Mouse (Mus musculus): Measurements from ENCODE around the gene Large1. TPM values are rescaled to one million over a fixed set of nuclear protein-coding genes. Genes with fewer than 3 reads are reported as not detected.
"Not testable (repeated sequence)": the region's sequence is repeated elsewhere in the genome, so short reads cannot be mapped to it uniquely, and the experiment has no call there.

The Large1 gene
- polyA plus RNA-seq, 1 experiment = 8.3 TPM

- peak; percentile 11 for DNase-seq
- Histone ChIP-seq H3K4me3 (ENCODE audit: insufficient read depth, low read depth, low read length) (no peak overlapping the region), H3K27ac (ENCODE audit: insufficient read depth, low read depth, low read length) (no peak overlapping the region), H3K4me1 (ENCODE audit: control insufficient read depth, insufficient read depth, low read length) (peaks cover 3% of the 10 kb centered on the region; the same call in 1 of the 2 replicates), H3K27me3 (replicated peaks; ENCODE audit: control insufficient read depth, insufficient read depth, low read length) (no peaks in the 10 kb centered on the region), H3K36me3 (ENCODE audit: control insufficient read depth, insufficient read depth, low read length) (no peaks in the 10 kb centered on the region)
- WGBS = 52% methylated on average over 2 of the region's 2 CpGs
- TF ChIP-seq CTCF (conservative IDR thresholded peaks at IDR 0.05; ENCODE audit: insufficient read depth, insufficient read length, low read depth, low read length) (peak; percentile 73), POLR2A (IDR thresholded peaks at IDR 0.05; ENCODE audit: low read depth, low read length) (no peak)
Measured at GRCm38 (mm10) chr8:73003858-73004257, 349.5 kb downstream of the Large1 start.

- DNase-seq = no peak
- Histone ChIP-seq H3K4me1 (ENCODE audit: control insufficient read depth, insufficient read depth, low read length) (no peaks in the 10 kb centered on the region), H3K27ac (ENCODE audit: insufficient read depth, low read depth, low read length) (no peak overlapping the region), H3K4me3 (ENCODE audit: insufficient read depth, low read depth, low read length) (no peak overlapping the region), H3K36me3 (ENCODE audit: control insufficient read depth, insufficient read depth, low read length) (no peaks in the 10 kb centered on the region), H3K27me3 (replicated peaks; ENCODE audit: control insufficient read depth, insufficient read depth, low read length) (no peaks in the 10 kb centered on the region)
- 96% methylated on average over 1 of the region's 1 CpGs for WGBS
- TF ChIP-seq POLR2A (IDR thresholded peaks at IDR 0.05; ENCODE audit: low read depth, low read length) = no peak
- TF ChIP-seq CTCF (conservative IDR thresholded peaks at IDR 0.05; ENCODE audit: insufficient read depth, insufficient read length, low read depth, low read length) = no peak
Measured at GRCm38 (mm10) chr8:72993831-72994230, 359.5 kb downstream of the Large1 start.

DNA sequence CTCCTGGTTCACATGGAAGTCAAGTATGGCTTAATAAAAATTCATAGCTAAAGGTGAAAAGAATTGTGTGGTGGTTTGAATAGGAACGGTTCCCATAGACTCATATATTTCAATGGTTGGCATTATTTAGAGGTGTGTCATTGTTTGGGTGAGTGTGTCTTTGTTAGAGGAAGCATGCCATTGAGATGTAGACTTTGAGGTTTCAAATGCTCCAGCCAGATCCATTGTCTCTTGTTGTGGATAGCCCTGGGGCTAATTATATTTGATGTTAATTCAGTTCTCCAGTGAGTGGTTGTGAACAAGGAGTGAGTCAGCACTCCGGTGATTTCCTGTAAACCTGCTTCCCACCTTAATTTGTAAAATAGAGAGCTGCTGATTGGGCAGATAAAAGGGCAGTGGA is 362.9 kb downstream of the Large1 start:
- TF ChIP-seq CTCF (conservative IDR thresholded peaks at IDR 0.05; ENCODE audit: insufficient read depth, insufficient read length, low read depth, low read length) (no peak), POLR2A (IDR thresholded peaks at IDR 0.05; ENCODE audit: low read depth, low read length) (no peak)
- no peaks in the 10 kb centered on the region for H3K27me3 ChIP-seq (replicated peaks; ENCODE audit: control insufficient read depth, insufficient read depth, low read length)
- DNase-seq = no peak
- no peaks in the 10 kb centered on the region for H3K4me1 ChIP-seq (ENCODE audit: control insufficient read depth, insufficient read depth, low read length)
- no peaks in the 10 kb centered on the region for H3K36me3 ChIP-seq (ENCODE audit: control insufficient read depth, insufficient read depth, low read length)
- no peak overlapping the region for H3K27ac ChIP-seq (ENCODE audit: insufficient read depth, low read depth, low read length)
- no peak overlapping the region for H3K4me3 ChIP-seq (ENCODE audit: insufficient read depth, low read depth, low read length)
- 80% methylated on average over 2 of the region's 2 CpGs for WGBS

DNA sequence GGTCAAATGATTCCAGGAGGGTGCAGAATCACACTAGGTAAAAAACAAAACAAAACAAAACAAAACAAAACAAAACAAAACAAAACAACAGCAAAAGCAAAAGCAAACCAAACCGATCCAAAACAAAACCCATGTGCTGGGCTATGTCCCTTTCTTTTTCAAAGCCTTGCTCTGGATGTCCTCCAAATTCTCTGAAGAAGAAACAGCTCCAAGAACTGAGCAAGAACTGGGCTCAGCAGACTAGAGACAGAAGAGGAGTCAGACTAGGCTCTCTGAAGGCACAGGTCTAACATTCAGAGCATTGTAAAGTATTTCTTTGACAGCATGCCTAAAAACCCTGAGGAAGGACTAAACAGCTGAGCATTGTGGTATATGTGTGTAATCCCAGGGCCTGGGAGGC is 370.5 kb downstream of the Large1 start:
- H3K4me3 ChIP-seq (ENCODE audit: insufficient read depth, low read depth, low read length) = no peak overlapping the region
- no peak for DNase-seq
- H3K27ac ChIP-seq (ENCODE audit: insufficient read depth, low read depth, low read length) = no peak overlapping the region
- no peaks in the 10 kb centered on the region for H3K4me1 ChIP-seq (ENCODE audit: control insufficient read depth, insufficient read depth, low read length)
- H3K36me3 ChIP-seq (ENCODE audit: control insufficient read depth, insufficient read depth, low read length) = no peaks in the 10 kb centered on the region
- H3K27me3 ChIP-seq (replicated peaks; ENCODE audit: control insufficient read depth, insufficient read depth, low read length) = no peaks in the 10 kb centered on the region
- TF ChIP-seq CTCF (conservative IDR thresholded peaks at IDR 0.05; ENCODE audit: insufficient read depth, insufficient read length, low read depth, low read length) (no peak), POLR2A (IDR thresholded peaks at IDR 0.05; ENCODE audit: low read depth, low read length) (no peak)
- WGBS = 86% methylated on average over 1 of the region's 1 CpGs

GRCm38 (mm10) chr8:72955074-72955473 is 398.3 kb downstream of the Large1 start:
- Histone ChIP-seq H3K27ac (ENCODE audit: insufficient read depth, low read depth, low read length) (no peak overlapping the region), H3K4me3 (ENCODE audit: insufficient read depth, low read depth, low read length) (no peak overlapping the region), H3K36me3 (ENCODE audit: control insufficient read depth, insufficient read depth, low read length) (no peaks in the 10 kb centered on the region), H3K27me3 (replicated peaks; ENCODE audit: control insufficient read depth, insufficient read depth, low read length) (no peaks in the 10 kb centered on the region), H3K4me1 (ENCODE audit: control insufficient read depth, insufficient read depth, low read length) (no peaks in the 10 kb centered on the region)
- 69% methylated on average over 3 of the region's 3 CpGs for WGBS
- TF ChIP-seq CTCF (conservative IDR thresholded peaks at IDR 0.05; ENCODE audit: insufficient read depth, insufficient read length, low read depth, low read length) (no peak), POLR2A (IDR thresholded peaks at IDR 0.05; ENCODE audit: low read depth, low read length) (no peak)
- DNase-seq = no peak

- not testable (repeated sequence) for H3K27me3 ChIP-seq (replicated peaks; ENCODE audit: control insufficient read depth, insufficient read depth, low read length); H3K36me3 ChIP-seq (ENCODE audit: control insufficient read depth, insufficient read depth, low read length); DNase-seq; H3K4me3 ChIP-seq (ENCODE audit: insufficient read depth, low read depth, low read length); H3K27ac ChIP-seq (ENCODE audit: insufficient read depth, low read depth, low read length); H3K4me1 ChIP-seq (ENCODE audit: control insufficient read depth, insufficient read depth, low read length)
- WGBS = 71% methylated on average over 8 of the region's 8 CpGs
Measured at GRCm38 (mm10) chr8:72941393-72941792, 411.9 kb downstream of the Large1 start.

DNA sequence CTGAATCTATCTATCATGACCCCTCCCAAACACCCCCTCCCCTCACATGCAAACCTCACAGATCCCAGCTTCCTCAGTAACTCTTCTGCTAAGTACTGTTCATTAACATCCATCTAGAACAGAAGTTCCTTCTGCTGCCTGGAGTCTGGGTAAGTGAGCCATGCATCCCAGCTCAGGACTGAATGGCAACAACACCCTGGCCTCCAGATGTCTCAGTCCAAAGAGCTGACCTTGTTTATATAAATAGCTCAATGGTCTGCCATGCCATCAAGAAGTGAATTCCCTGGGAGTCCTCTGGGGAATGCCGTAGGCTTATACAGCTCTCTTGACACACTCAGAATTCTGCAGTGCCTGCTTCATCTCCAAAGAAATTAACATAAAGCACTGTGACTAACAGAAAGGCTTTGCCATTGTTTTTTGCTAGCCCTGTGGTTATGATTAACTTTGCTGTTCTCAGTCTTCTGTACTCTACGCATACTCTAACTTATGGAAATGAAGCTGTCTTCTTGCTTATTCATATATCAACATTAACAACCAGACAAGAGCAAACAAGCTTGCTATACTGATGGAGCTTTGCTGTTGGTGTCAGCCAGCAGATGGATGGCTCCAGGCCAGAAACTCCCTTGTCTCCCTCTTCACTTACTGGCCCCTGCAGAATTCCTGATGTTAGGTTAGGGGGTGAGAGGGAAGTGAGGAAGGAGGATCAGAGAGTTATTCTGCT is 434.0 kb downstream of the Large1 start:
- TF ChIP-seq POLR2A (IDR thresholded peaks at IDR 0.05; ENCODE audit: low read depth, low read length) (no peak), CTCF (conservative IDR thresholded peaks at IDR 0.05; ENCODE audit: insufficient read depth, insufficient read length, low read depth, low read length) (no peak)
- H3K4me3 ChIP-seq (ENCODE audit: insufficient read depth, low read depth, low read length) = no peak overlapping the region
- H3K27me3 ChIP-seq (replicated peaks; ENCODE audit: control insufficient read depth, insufficient read depth, low read length) = no peaks in the 10 kb centered on the region
- no peak overlapping the region for H3K27ac ChIP-seq (ENCODE audit: insufficient read depth, low read depth, low read length)
- WGBS = 64% methylated on average over 2 of the region's 2 CpGs
- H3K36me3 ChIP-seq (ENCODE audit: control insufficient read depth, insufficient read depth, low read length) = no peaks in the 10 kb centered on the region
- no peak for DNase-seq
- H3K4me1 ChIP-seq (ENCODE audit: control insufficient read depth, insufficient read depth, low read length) = no peaks in the 10 kb centered on the region

All from kidney, adult 2 months (tissue).